Mouse (Mus musculus): ENCODE results near the gene Ocel1. TPM values are rescaled to one million over a fixed set of nuclear protein-coding genes. Genes with fewer than 3 reads are reported as not detected.
"Not testable (repeated sequence)": the region's sequence is repeated elsewhere in the genome, so short reads cannot be mapped to it uniquely, and the experiment has no call there.

Gene Ocel1
- polyA plus RNA-seq (2016; fragmentation: Nextera tagmentation; extraction: Ambion mirVana) = 4.2 and 4.9 TPM in 2 replicates

- peaks cover 43% of the 10 kb centered on the region for H3K36me3 ChIP-seq
- peak; percentile 83 for ATAC-seq (ENCODE audit: insufficient number of reproducible peaks, insufficient read depth, low FRiP score, low TSS enrichment, low read depth)
- 1% methylated on average over 68 of the region's 68 CpGs for WGBS
Measured at GRCm38 (mm10) chr8:71371236-71371848, at the start of gene Ocel1. TSS of gene Ocel1 (plus strand) at chr8:71371298.

GRCm38 (mm10) chr8:71322939-71323338 is 48.2 kb upstream of the Ocel1 start:
- Histone ChIP-seq H3K36me3 (peaks cover 70% of the 10 kb centered on the region), H3K9me3 (no peaks in the 10 kb centered on the region), H3K27ac (no peak overlapping the region), H3K4me2 (no peak overlapping the region), H3K4me1 (replicated peaks) (no peaks in the 10 kb centered on the region), H3K27me3 (no peaks in the 10 kb centered on the region), H3K4me3 (replicated peaks) (no peak overlapping the region), H3K9ac (replicated peaks) (no peak overlapping the region)
- no peak for ATAC-seq (ENCODE audit: insufficient number of reproducible peaks, insufficient read depth, low FRiP score, low TSS enrichment, low read depth)
- WGBS = 93% methylated on average over 3 of the region's 3 CpGs

More at GRCm38 (mm10) chr8:71371236-71371848, at the start of gene Ocel1:
- Histone ChIP-seq H3K9me3 (no peaks in the 10 kb centered on the region), H3K27ac (peak within 1 kb of the TSS; percentile 59), H3K9ac (replicated peaks) (peak within 1 kb of the TSS; percentile 56; the same call in 1 of the 2 replicates), H3K27me3 (no peaks in the 10 kb centered on the region; the same call in 1 of the 2 replicates), H3K4me3 (replicated peaks) (peak within 1 kb of the TSS; percentile 74), H3K4me2 (peak within 1 kb of the TSS; percentile 53), H3K4me1 (replicated peaks) (peaks cover 26% of the 10 kb centered on the region)

GRCm38 (mm10) chr8:71324848-71325247 is 46.2 kb upstream of the Ocel1 start:
- H3K27me3 ChIP-seq = no peaks in the 10 kb centered on the region
- ATAC-seq (ENCODE audit: insufficient number of reproducible peaks, insufficient read depth, low FRiP score, low TSS enrichment, low read depth) = no peak
- no peaks in the 10 kb centered on the region for H3K9me3 ChIP-seq
- peaks cover 80% of the 10 kb centered on the region for H3K36me3 ChIP-seq
- no peaks in the 10 kb centered on the region for H3K4me1 ChIP-seq (replicated peaks)
- H3K4me3 ChIP-seq (replicated peaks) = no peak overlapping the region
- H3K9ac ChIP-seq (replicated peaks) = no peak overlapping the region
- H3K27ac ChIP-seq = no peak overlapping the region
- 89% methylated on average over 1 of the region's 1 CpGs for WGBS
- H3K4me2 ChIP-seq = no peak overlapping the region

GRCm38 (mm10) chr8:71337834-71338233 is 33.3 kb upstream of the Ocel1 start:
- H3K9me3 ChIP-seq; H3K27ac ChIP-seq; ATAC-seq (ENCODE audit: insufficient number of reproducible peaks, insufficient read depth, low FRiP score, low TSS enrichment, low read depth); H3K4me2 ChIP-seq; H3K4me3 ChIP-seq (replicated peaks); H3K4me1 ChIP-seq (replicated peaks); H3K27me3 ChIP-seq; H3K9ac ChIP-seq (replicated peaks): not testable (repeated sequence)
- H3K36me3 ChIP-seq = peaks cover 70% of the 10 kb centered on the region
- WGBS = 87% methylated on average over 6 of the region's 6 CpGs

- peaks cover 80% of the 10 kb centered on the region for H3K36me3 ChIP-seq
- no peaks in the 10 kb centered on the region for H3K27me3 ChIP-seq
- H3K4me2 ChIP-seq = no peak overlapping the region
- ATAC-seq (ENCODE audit: insufficient number of reproducible peaks, insufficient read depth, low FRiP score, low TSS enrichment, low read depth) = no peak
- 75% methylated on average over 5 of the region's 5 CpGs for WGBS
- no peak overlapping the region for H3K9ac ChIP-seq (replicated peaks)
- H3K4me3 ChIP-seq (replicated peaks) = no peak overlapping the region
- H3K4me1 ChIP-seq (replicated peaks) = no peaks in the 10 kb centered on the region
- no peak overlapping the region for H3K27ac ChIP-seq
- no peaks in the 10 kb centered on the region for H3K9me3 ChIP-seq
Measured at GRCm38 (mm10) chr8:71340625-71341024, 30.5 kb upstream of the Ocel1 start.

GRCm38 (mm10) chr8:71346581-71346980 is 24.5 kb upstream of the Ocel1 start:
- H3K27ac ChIP-seq = no peak overlapping the region
- no peaks in the 10 kb centered on the region for H3K27me3 ChIP-seq
- H3K4me2 ChIP-seq = no peak overlapping the region
- H3K4me1 ChIP-seq (replicated peaks) = no peaks in the 10 kb centered on the region
- H3K36me3 ChIP-seq = peaks cover 95% of the 10 kb centered on the region
- no peak overlapping the region for H3K4me3 ChIP-seq (replicated peaks)
- 62% methylated on average over 1 of the region's 1 CpGs for WGBS
- no peak for ATAC-seq (ENCODE audit: insufficient number of reproducible peaks, insufficient read depth, low FRiP score, low TSS enrichment, low read depth)
- H3K9me3 ChIP-seq = no peaks in the 10 kb centered on the region
- H3K9ac ChIP-seq (replicated peaks) = no peak overlapping the region

GRCm38 (mm10) chr8:71351117-71351516 is 20.0 kb upstream of the Ocel1 start:
- Histone ChIP-seq H3K4me2 (no peak overlapping the region), H3K4me3 (replicated peaks) (no peak overlapping the region), H3K9me3 (no peaks in the 10 kb centered on the region), H3K27ac (no peak overlapping the region), H3K4me1 (replicated peaks) (no peaks in the 10 kb centered on the region), H3K9ac (replicated peaks) (no peak overlapping the region), H3K36me3 (peaks cover 99% of the 10 kb centered on the region), H3K27me3 (no peaks in the 10 kb centered on the region)
- no peak for ATAC-seq (ENCODE audit: insufficient number of reproducible peaks, insufficient read depth, low FRiP score, low TSS enrichment, low read depth)
- 77% methylated on average over 3 of the region's 3 CpGs for WGBS

GRCm38 (mm10) chr8:71351520-71351919 is 19.6 kb upstream of the Ocel1 start:
- Histone ChIP-seq H3K27me3 (no peaks in the 10 kb centered on the region), H3K9ac (replicated peaks) (no peak overlapping the region), H3K4me1 (replicated peaks) (no peaks in the 10 kb centered on the region), H3K9me3 (no peaks in the 10 kb centered on the region), H3K4me2 (no peak overlapping the region), H3K36me3 (peaks cover 99% of the 10 kb centered on the region), H3K4me3 (replicated peaks) (no peak overlapping the region), H3K27ac (no peak overlapping the region)
- 88% methylated on average over 1 of the region's 1 CpGs for WGBS
- no peak for ATAC-seq (ENCODE audit: insufficient number of reproducible peaks, insufficient read depth, low FRiP score, low TSS enrichment, low read depth)

- Histone ChIP-seq H3K36me3 (peaks cover 83% of the 10 kb centered on the region), H3K9ac (replicated peaks) (no peak overlapping the region), H3K4me2 (no peak overlapping the region), H3K9me3 (no peaks in the 10 kb centered on the region), H3K27me3 (no peaks in the 10 kb centered on the region), H3K4me3 (replicated peaks) (no peak overlapping the region), H3K27ac (no peak overlapping the region), H3K4me1 (replicated peaks) (no peaks in the 10 kb centered on the region)
- whole genome bisulfite sequencing = 87% methylated on average over 3 of the region's 3 CpGs
- ATAC-seq (ENCODE audit: insufficient number of reproducible peaks, insufficient read depth, low FRiP score, low TSS enrichment, low read depth) = no peak
Measured at GRCm38 (mm10) chr8:71358026-71358425, 13.1 kb upstream of the Ocel1 start.

- peaks cover 19% of the 10 kb centered on the region for H3K4me1 ChIP-seq (replicated peaks)
- H3K9ac ChIP-seq (replicated peaks) = peak within 1 kb of the TSS; percentile 64
- under 1% methylated on average over 56 of the region's 56 CpGs for WGBS
- H3K36me3 ChIP-seq = peaks cover 19% of the 10 kb centered on the region
- H3K4me3 ChIP-seq (replicated peaks) = peak within 1 kb of the TSS; percentile 61
- H3K4me2 ChIP-seq = peak within 1 kb of the TSS; percentile 86
- H3K27me3 ChIP-seq = no peaks in the 10 kb centered on the region
- H3K27ac ChIP-seq = peak within 1 kb of the TSS; percentile 89
- ATAC-seq (ENCODE audit: insufficient number of reproducible peaks, insufficient read depth, low FRiP score, low TSS enrichment, low read depth) = peak; percentile 68
- H3K9me3 ChIP-seq = no peaks in the 10 kb centered on the region
Measured at GRCm38 (mm10) chr8:71366771-71367528, 4.1 kb upstream of the Ocel1 start, which contains the start of gene Use1. TSS of gene Use1 (plus strand) at chr8:71366848.

GRCm38 (mm10) chr8:71367529-71368176 is 3.4 kb upstream of the Ocel1 start:
- Histone ChIP-seq H3K36me3 (peaks cover 19% of the 10 kb centered on the region), H3K9ac (replicated peaks) (peak overlapping the region; percentile 64), H3K27ac (peak overlapping the region; percentile 89), H3K4me2 (peak overlapping the region; percentile 86), H3K4me3 (replicated peaks) (peak overlapping the region; percentile 61), H3K4me1 (replicated peaks) (peaks cover 19% of the 10 kb centered on the region), H3K9me3 (no peaks in the 10 kb centered on the region), H3K27me3 (no peaks in the 10 kb centered on the region)
- ATAC-seq (ENCODE audit: insufficient number of reproducible peaks, insufficient read depth, low FRiP score, low TSS enrichment, low read depth) = peak; percentile 77; the same call in 1 of the 2 replicates
- 54% methylated on average over 17 of the region's 17 CpGs for WGBS

All from limb, embryonic 12.5 days (tissue).